Mouse (Mus musculus) forebrain, embryonic 14.5 days (tissue): ENCODE data around the gene Atg101. TPM values are rescaled to one million over a fixed set of nuclear protein-coding genes. Genes with fewer than 3 reads are reported as not detected.

Experiments used
- ATAC-seq: fragments of 200-750 bp; cut with Nextera tagmentation; 2 replicates; pipeline ENCODE4 v1.8.0; 2017; ENCODE audit warnings: mild to moderate bottlenecking, moderate library complexity
- DNase-seq: peaks from one replicate; pipeline ENCODE4 v3.0.0-alpha.2; 2015; ENCODE audit warnings: low spot score
- H3K27ac ChIP-seq: fragments of 300-500 bp; sonication (generic); 2 replicates; pipeline ENCODE4 v1.5.1; 2014; ENCODE audit warnings: low read depth, mild to moderate bottlenecking, control low read depth, low read length, moderate library complexity
- H3K27me3 ChIP-seq: fragments of 300-500 bp; sonication (generic); replicated peaks from 2 replicates; pipeline ENCODE4 v1.6.1; 2014; ENCODE audit warnings: low read length, control low read depth, mixed read lengths; ENCODE audit not compliant: control insufficient read depth, insufficient read depth
- H3K36me3 ChIP-seq: fragments of 300-500 bp; sonication (generic); 2 replicates; pipeline ENCODE4 v1.6.1; 2014; ENCODE audit warnings: low read length, control low read depth; ENCODE audit not compliant: control insufficient read depth, insufficient read depth
- H3K4me1 ChIP-seq: fragments of 300-500 bp; sonication (generic); 2 replicates; pipeline ENCODE4 v1.6.1; 2014; ENCODE audit warnings: antibody characterized with exemption, low read length, control low read depth; ENCODE audit not compliant: control insufficient read depth, insufficient read depth
- H3K4me2 ChIP-seq: fragments of 300-500 bp; sonication (generic); 2 replicates; pipeline ENCODE4 v1.6.1; 2014; ENCODE audit warnings: mild to moderate bottlenecking, control low read depth, low read length
- H3K4me3 ChIP-seq: fragments of 300-500 bp; sonication (generic); 2 replicates; pipeline ENCODE4 v1.5.1; 2014; ENCODE audit warnings: low read depth, low read length, control low read depth
- H3K9ac ChIP-seq: fragments of 300-500 bp; sonication (generic); 2 replicates; pipeline ENCODE4 v1.6.1; 2014; ENCODE audit warnings: mild to moderate bottlenecking, low read length, control low read depth, moderate library complexity
- H3K9me3 ChIP-seq: fragments of 300-500 bp; sonication (generic); replicated peaks from 2 replicates; pipeline ENCODE4 v1.6.1; 2016; ENCODE audit warnings: low read length, control low read depth, mixed read lengths; ENCODE audit not compliant: control insufficient read depth
- WGBS: fragments of 180-500 bp; shearing (Covaris S2); extraction: QIAGEN DNeasy Blood & Tissue Kit; methylation state at CpG from one replicate; pipeline ENCODE4 v1.1.7; 2014; 5-methylcytosine and 5-hydroxymethylcytosine counted together
- polyA plus RNA-seq: library from polyadenylated mRNA; unstranded; fragments of >200 nt; fragmentation: Nextera tagmentation; extraction: Ambion mirVana; gene quantifications from 2 replicates; pipeline ENCODE4 v1.2.1, GENCODE M21; 2014

Gene Atg101
- polyA plus RNA-seq, 1 experiment from 2014 or later = 83.1 TPM

- no peak for ATAC-seq
- no peaks in the 10 kb centered on the region for H3K36me3 ChIP-seq
- H3K9ac ChIP-seq = no peak overlapping the region
- DNase-seq = no peak
- no peak overlapping the region for H3K27ac ChIP-seq
- H3K4me2 ChIP-seq = no peak overlapping the region
- WGBS = 59% methylated on average over 3 of the region's 3 CpGs
- no peaks in the 10 kb centered on the region for H3K27me3 ChIP-seq
- no peaks in the 10 kb centered on the region for H3K4me1 ChIP-seq
- no peak overlapping the region for H3K4me3 ChIP-seq
- no peaks in the 10 kb centered on the region for H3K9me3 ChIP-seq
These were observed 45.5 kb downstream of the Atg101 start for GRCm38 (mm10) chr15:101329564-101329892.

GRCm38 (mm10) chr15:101331090-101331489, 47.0 kb downstream of the Atg101 start:
- H3K9ac ChIP-seq = no peak overlapping the region
- WGBS = 76% methylated on average over 4 of the region's 4 CpGs
- no peaks in the 10 kb centered on the region for H3K9me3 ChIP-seq
- no peak overlapping the region for H3K27ac ChIP-seq
- no peaks in the 10 kb centered on the region for H3K27me3 ChIP-seq
- H3K4me1 ChIP-seq = no peaks in the 10 kb centered on the region
- no peak overlapping the region for H3K4me2 ChIP-seq
- no peaks in the 10 kb centered on the region for H3K36me3 ChIP-seq
- DNase-seq = no peak
- no peak overlapping the region for H3K4me3 ChIP-seq
- ATAC-seq = no peak

GRCm38 (mm10) chr15:101332370-101332769, 48.3 kb downstream of the Atg101 start:
- no peak overlapping the region for H3K4me3 ChIP-seq
- no peak overlapping the region for H3K9ac ChIP-seq
- H3K27me3 ChIP-seq = no peaks in the 10 kb centered on the region
- whole genome bisulfite sequencing = 67% methylated on average over 4 of the region's 4 CpGs
- H3K4me1 ChIP-seq = no peaks in the 10 kb centered on the region
- H3K27ac ChIP-seq = no peak overlapping the region
- DNase-seq (no peak), ATAC-seq (no peak)
- no peaks in the 10 kb centered on the region for H3K9me3 ChIP-seq
- H3K36me3 ChIP-seq = no peaks in the 10 kb centered on the region
- no peak overlapping the region for H3K4me2 ChIP-seq

- ATAC-seq = no peak
- no peak overlapping the region for H3K4me3 ChIP-seq
These were observed 49.1 kb downstream of the Atg101 start for GRCm38 (mm10) chr15:101333165-101333564.

GRCm38 (mm10) chr15:101333648-101334047, 49.6 kb downstream of the Atg101 start:
- Histone ChIP-seq H3K27me3 (no peaks in the 10 kb centered on the region), H3K9ac (no peak overlapping the region), H3K36me3 (no peaks in the 10 kb centered on the region), H3K4me3 (no peak overlapping the region), H3K27ac (no peak overlapping the region), H3K4me1 (no peaks in the 10 kb centered on the region), H3K4me2 (no peak overlapping the region), H3K9me3 (no peaks in the 10 kb centered on the region)
- ATAC-seq = no peak
- 56% methylated on average over 4 of the region's 4 CpGs for WGBS
- DNase-seq = no peak

More at GRCm38 (mm10) chr15:101333165-101333564, 49.1 kb downstream of the Atg101 start:
- WGBS = 27% methylated on average over 1 of the region's 1 CpGs
- H3K36me3 ChIP-seq = no peaks in the 10 kb centered on the region
- no peak for DNase-seq
- H3K27me3 ChIP-seq = no peaks in the 10 kb centered on the region
- no peak overlapping the region for H3K4me2 ChIP-seq
- H3K9me3 ChIP-seq = no peaks in the 10 kb centered on the region
- no peaks in the 10 kb centered on the region for H3K4me1 ChIP-seq
- no peak overlapping the region for H3K9ac ChIP-seq
- H3K27ac ChIP-seq = no peak overlapping the region

DNA sequence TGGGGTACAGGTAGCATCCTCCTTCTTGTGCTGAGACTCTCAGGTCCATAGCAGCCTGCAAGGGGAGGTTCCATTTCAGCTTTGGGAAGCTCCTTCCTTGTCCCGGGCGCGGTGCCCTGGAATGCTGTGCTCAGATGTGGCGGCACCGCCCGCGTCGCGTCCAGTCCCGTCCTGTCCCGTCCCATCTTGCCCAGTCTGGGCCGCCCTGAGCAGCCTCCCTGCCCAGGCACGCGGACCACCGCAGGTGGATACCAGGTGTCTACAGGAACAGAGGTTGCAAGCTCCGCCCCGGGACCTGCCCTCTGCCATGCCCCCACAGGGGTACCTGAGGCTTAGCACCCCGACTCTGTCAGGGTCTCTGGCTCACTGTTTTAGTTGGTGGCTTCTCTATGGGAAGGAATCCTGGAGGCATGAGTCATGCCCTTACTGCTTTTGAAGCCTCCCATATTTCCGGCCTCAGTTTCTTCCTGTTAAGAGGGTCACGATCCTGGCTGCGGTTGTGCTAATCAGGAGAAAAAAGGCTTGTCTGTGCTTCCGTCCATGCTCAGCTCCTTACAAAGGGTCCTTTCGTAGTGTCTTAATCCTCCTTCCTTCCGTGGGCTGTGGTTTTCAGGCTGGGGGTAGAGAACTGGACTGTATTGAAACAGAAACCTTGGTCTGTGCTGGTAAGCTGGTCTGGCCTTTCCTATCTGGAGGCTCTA, 52.6 kb downstream of the Atg101 start:
- DNase-seq (no peak), ATAC-seq (no peak)

DNA sequence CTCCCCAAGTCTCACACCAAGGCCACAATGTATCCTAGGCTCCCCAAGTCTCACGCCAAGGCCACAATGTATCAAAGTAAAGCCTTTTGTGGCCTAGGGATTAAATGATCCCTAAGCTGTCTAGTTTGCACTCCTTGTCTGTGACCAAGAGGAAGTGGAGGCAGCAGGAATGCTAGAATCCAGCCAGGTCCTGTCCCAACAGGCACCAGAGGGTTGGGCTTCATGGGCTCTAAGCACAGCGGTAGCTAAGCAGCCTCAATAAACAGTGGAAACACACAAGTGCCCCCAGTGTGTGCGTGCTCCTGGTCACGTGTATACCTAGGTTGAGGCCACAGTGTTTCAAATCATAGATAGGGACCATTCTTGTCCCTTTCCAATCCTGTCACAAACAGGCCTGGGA, 54.3 kb downstream of the Atg101 start:
- no peak overlapping the region for H3K4me2 ChIP-seq
- ATAC-seq (no peak), DNase-seq (no peak)
- H3K9me3 ChIP-seq = no peaks in the 10 kb centered on the region
- 81% methylated on average over 4 of the region's 4 CpGs for WGBS
- no peak overlapping the region for H3K4me3 ChIP-seq
- no peaks in the 10 kb centered on the region for H3K36me3 ChIP-seq
- 0 out of 2 replicates have a peak, but pooled peaks cover 2% of the 10 kb centered on the region for H3K4me1 ChIP-seq
- H3K27me3 ChIP-seq = no peaks in the 10 kb centered on the region
- H3K9ac ChIP-seq = no peak overlapping the region
- no peak overlapping the region for H3K27ac ChIP-seq

More for the DNA sequence above, 52.6 kb downstream of the Atg101 start:
- Histone ChIP-seq H3K27ac (no peak overlapping the region), H3K36me3 (no peaks in the 10 kb centered on the region), H3K4me3 (no peak overlapping the region), H3K9me3 (no peaks in the 10 kb centered on the region), H3K9ac (no peak overlapping the region), H3K4me1 (0 out of 2 replicates have a peak, but pooled peaks cover 2% of the 10 kb centered on the region), H3K4me2 (no peak overlapping the region), H3K27me3 (no peaks in the 10 kb centered on the region)
- WGBS = 49% methylated on average over 24 of the region's 24 CpGs

GRCm38 (mm10) chr15:101339537-101339936, 55.5 kb downstream of the Atg101 start:
- 0 out of 2 replicates have a peak, but pooled peaks cover 2% of the 10 kb centered on the region for H3K4me1 ChIP-seq
- ATAC-seq (peak; percentile 95), DNase-seq (peak; percentile 95)
- H3K4me2 ChIP-seq = no peak overlapping the region
- no peaks in the 10 kb centered on the region for H3K27me3 ChIP-seq
- no peaks in the 10 kb centered on the region for H3K9me3 ChIP-seq
- WGBS = 4% methylated on average over 2 of the region's 2 CpGs
- no peak overlapping the region for H3K27ac ChIP-seq
- H3K9ac ChIP-seq = no peak overlapping the region
- H3K4me3 ChIP-seq = no peak overlapping the region
- no peaks in the 10 kb centered on the region for H3K36me3 ChIP-seq
